Mouse (Mus musculus) thymus, adult 2 months (tissue): ENCODE results near the gene Tnn. TPM values are rescaled to one million over a fixed set of nuclear protein-coding genes. Genes with fewer than 3 reads are reported as not detected.

Source experiments
- DNase-seq: peaks from one replicate; pipeline ENCODE4 v3.0.0; 2021
- H3K27ac ChIP-seq: fragments of 200-500 bp; 2 replicates; pipeline ENCODE4 v1.5.1; 2012; ENCODE audit warnings: low read length, control low read depth; ENCODE audit not compliant: control insufficient read depth, insufficient read depth
- H3K27me3 ChIP-seq: fragments of 200-500 bp; 2 replicates; pipeline ENCODE4 v1.6.1; 2012; ENCODE audit warnings: mild to moderate bottlenecking, low read length, moderate library complexity, mixed read lengths; ENCODE audit not compliant: control insufficient read depth, insufficient read depth
- H3K36me3 ChIP-seq: fragments of 200-500 bp; 2 replicates; pipeline ENCODE4 v1.6.1; 2012; ENCODE audit warnings: mild to moderate bottlenecking, low read length, moderate library complexity; ENCODE audit not compliant: control insufficient read depth, insufficient read depth
- H3K4me1 ChIP-seq: fragments of 200-500 bp; replicated peaks from 2 replicates; pipeline ENCODE4 v1.6.1; 2012; ENCODE audit warnings: low read length; ENCODE audit not compliant: control insufficient read depth, insufficient read depth
- H3K4me3 ChIP-seq: fragments of 200-500 bp; 2 replicates; pipeline ENCODE4 v1.5.1; 2012; ENCODE audit warnings: mild to moderate bottlenecking, low read length, control low read depth, moderate library complexity; ENCODE audit not compliant: control insufficient read depth, insufficient read depth
- CTCF ChIP-seq: fragments of 200-500 bp; IDR thresholded peaks from 2 replicates; pipeline ENCODE4 v1.5.1; 2012; ENCODE audit warnings: mild to moderate bottlenecking, control low read depth, low read length, moderate library complexity, borderline replicate concordance; ENCODE audit not compliant: control insufficient read depth, poor library complexity, insufficient read depth; ENCODE audit errors: extremely low read depth
- POLR2A ChIP-seq: fragments of 200-500 bp; IDR thresholded peaks from 2 replicates; pipeline ENCODE4 v1.6.1; 2012; ENCODE audit warnings: mild to moderate bottlenecking, low read length, control low read depth, moderate library complexity; ENCODE audit not compliant: control insufficient read depth, poor library complexity, insufficient read depth; ENCODE audit errors: extremely low read depth
- WGBS: fragments of 180-500 bp; shearing (Covaris S2); methylation state at CpG from one replicate; pipeline ENCODE4 v1.1.7; 2018; 5-methylcytosine and 5-hydroxymethylcytosine counted together
- polyA plus RNA-seq: library from polyadenylated mRNA; depleted of rRNA; stranded (reverse); fragments of >200 nt; gene quantifications from 2 replicates; pipeline ENCODE4 v1.2.3, GENCODE M21; 2012

Tnn gene
- polyA plus RNA-seq, 1 experiment, result 0.12 TPM

GRCm38 (mm10) chr1:160047481-160047931 lies 105.9 kb downstream of the Tnn start:
- TF ChIP-seq POLR2A (no peak), CTCF (no peak)
- Histone ChIP-seq H3K27ac (no peak overlapping the region), H3K4me1 (peaks cover 29% of the 10 kb centered on the region), H3K36me3 (no peaks in the 10 kb centered on the region), H3K27me3 (no peaks in the 10 kb centered on the region), H3K4me3 (no peak overlapping the region)
- DNase-seq, result no peak
- 83% methylated on average over 7 of the region's 7 CpGs for WGBS

GRCm38 (mm10) chr1:160046786-160047185 lies 106.6 kb downstream of the Tnn start:
- TF ChIP-seq POLR2A (no peak), CTCF (no peak)
- Histone ChIP-seq H3K4me3 (no peak overlapping the region), H3K27ac (no peak overlapping the region; the same call in 1 of the 2 replicates), H3K4me1 (peaks cover 26% of the 10 kb centered on the region), H3K27me3 (no peaks in the 10 kb centered on the region), H3K36me3 (no peaks in the 10 kb centered on the region)
- 78% methylated on average over 4 of the region's 4 CpGs for WGBS
- DNase-seq, result no peak

GRCm38 (mm10) chr1:160045971-160046370 lies 107.4 kb downstream of the Tnn start:
- H3K27me3 ChIP-seq, result no peaks in the 10 kb centered on the region
- WGBS, result 52% methylated on average over 5 of the region's 5 CpGs
- no peak for TF ChIP-seq POLR2A
- no peak for TF ChIP-seq CTCF
- DNase-seq, result no peak
- no peak overlapping the region for H3K4me3 ChIP-seq
- H3K4me1 ChIP-seq, result peaks cover 26% of the 10 kb centered on the region
- no peak overlapping the region; the same call in 1 of the 2 replicates for H3K27ac ChIP-seq
- no peaks in the 10 kb centered on the region for H3K36me3 ChIP-seq

DNA sequence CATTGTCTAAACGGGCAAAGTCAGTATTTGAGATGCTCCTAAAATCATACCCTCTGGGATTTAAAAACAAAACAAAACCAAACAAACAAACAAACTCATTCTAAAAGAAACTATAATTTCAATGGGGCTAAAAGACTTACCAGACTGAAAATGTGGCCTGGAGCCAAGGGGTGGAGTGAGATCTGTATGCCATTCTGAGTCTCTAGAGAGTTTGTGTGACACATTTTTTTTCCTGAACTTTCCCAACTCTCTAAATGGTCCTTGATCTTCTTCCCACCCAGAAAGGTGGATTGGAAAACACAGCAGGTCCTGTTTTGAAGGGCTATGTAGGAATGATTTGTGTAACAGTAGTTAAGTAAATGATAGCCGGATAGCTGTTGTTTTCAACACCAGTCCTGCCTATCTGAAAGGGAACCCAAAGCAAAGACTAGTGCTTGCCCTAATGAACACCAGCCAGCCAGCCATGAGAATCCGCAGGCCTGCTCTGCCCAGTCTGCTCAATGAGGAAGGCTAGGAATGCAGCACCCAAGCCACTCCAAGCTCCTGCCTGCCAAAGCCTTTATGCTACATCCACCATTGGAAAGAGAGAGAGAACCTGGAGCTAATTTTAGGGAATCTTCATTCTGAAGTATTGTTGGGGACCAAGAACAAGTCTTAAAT lies 108.2 kb downstream of the Tnn start:
- H3K27me3 ChIP-seq, result no peaks in the 10 kb centered on the region
- peaks cover 29% of the 10 kb centered on the region for H3K4me1 ChIP-seq
- H3K4me3 ChIP-seq, result peak overlapping the region; percentile 94
- no peak for TF ChIP-seq POLR2A
- TF ChIP-seq CTCF, result no peak
- DNase-seq, result no peak
- no peaks in the 10 kb centered on the region for H3K36me3 ChIP-seq
- 46% methylated on average over 3 of the region's 3 CpGs for WGBS
- H3K27ac ChIP-seq, result peak overlapping the region; percentile 86

- WGBS, result under 1% methylated on average over 33 of the region's 33 CpGs
- DNase-seq, result peak; percentile 87
- peak within 1 kb of the TSS; percentile 94 for H3K4me3 ChIP-seq
- H3K36me3 ChIP-seq, result no peaks in the 10 kb centered on the region
- peaks cover 30% of the 10 kb centered on the region for H3K4me1 ChIP-seq
- H3K27ac ChIP-seq, result peak within 1 kb of the TSS; percentile 86
- no peaks in the 10 kb centered on the region for H3K27me3 ChIP-seq
- TF ChIP-seq POLR2A (0 out of 2 replicates have a peak, but pooled peaks have one; percentile 41), CTCF (peak; percentile 66; the same call in 1 of the 2 replicates)
Observed at GRCm38 (mm10) chr1:160044237-160045021, 109.0 kb downstream of the Tnn start, which contains the start of gene 4930523C07Rik. 4930523C07Rik (plus strand) TSS chr1:160044382.

DNA sequence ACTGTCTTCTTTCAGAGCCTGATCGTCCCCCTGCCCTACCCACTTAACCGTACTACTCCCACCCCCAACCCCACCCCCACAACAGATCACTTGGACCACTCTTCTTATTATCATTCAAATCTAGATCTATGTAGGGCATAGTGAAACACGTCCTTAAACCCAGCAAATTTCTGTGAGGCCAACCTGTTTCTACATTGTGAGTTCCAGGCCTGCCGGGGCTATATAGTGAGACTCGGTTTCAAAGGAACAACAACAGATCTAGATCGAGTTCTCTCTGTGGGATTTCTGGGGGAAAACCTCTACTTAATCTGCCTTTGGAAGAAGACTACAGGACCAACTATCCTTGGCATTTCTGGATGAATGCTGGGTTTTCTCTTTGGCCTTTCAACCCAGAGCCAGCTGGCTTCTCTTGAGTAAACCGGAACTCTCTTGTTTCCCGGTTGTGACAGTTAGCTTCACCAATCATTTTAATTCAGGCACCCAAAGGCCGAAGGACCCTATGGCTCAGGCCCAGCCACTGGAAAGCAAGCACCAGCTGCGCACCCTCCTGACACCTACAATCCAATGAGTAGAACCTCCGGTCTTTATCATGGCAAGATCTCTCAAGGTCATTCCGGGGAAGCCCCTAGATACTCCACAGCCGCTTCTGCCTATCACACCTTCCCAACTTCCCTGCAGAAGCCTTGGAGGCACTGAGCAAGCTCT lies 110.0 kb downstream of the Tnn start:
- no peaks in the 10 kb centered on the region for H3K27me3 ChIP-seq
- peak overlapping the region; percentile 86; the same call in 1 of the 2 replicates for H3K27ac ChIP-seq
- H3K4me3 ChIP-seq, result no peak overlapping the region
- 92% methylated on average over 13 of the region's 13 CpGs for WGBS
- H3K36me3 ChIP-seq, result no peaks in the 10 kb centered on the region
- TF ChIP-seq CTCF (no peak), POLR2A (no peak)
- H3K4me1 ChIP-seq, result peaks cover 28% of the 10 kb centered on the region
- no peak for DNase-seq
